Mouse (Mus musculus): Measurements from ENCODE around the gene Pcca.

DNA sequence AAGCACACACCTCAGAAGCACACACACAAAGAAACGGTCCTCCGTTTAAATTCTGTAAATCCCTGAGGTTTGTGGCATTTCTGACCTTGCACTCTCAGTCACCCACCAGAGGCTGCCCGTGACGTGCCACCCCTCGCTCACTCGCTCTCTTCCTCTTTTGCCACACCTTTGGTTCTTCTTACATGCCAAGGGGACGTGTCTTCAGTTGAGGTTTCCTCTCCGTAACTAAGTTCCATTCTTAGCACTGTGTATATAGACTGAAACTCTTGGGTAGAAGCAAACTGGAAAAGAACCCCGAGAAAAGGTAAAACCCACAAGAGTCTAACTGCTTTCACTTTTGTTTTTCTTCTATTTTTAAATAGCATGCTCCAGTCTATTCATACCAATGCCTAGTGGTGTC lies 23.2 kb downstream of the Pcca start:
- TF ChIP-seq CTCF (IDR thresholded peaks at IDR 0.05; ENCODE audit: low read depth, low read length) (no peak), POLR2A (IDR thresholded peaks at IDR 0.05; ENCODE audit: extremely low read depth, insufficient read depth, low read length) (no peak)
